Mouse (Mus musculus) C2C12 (cell line): ENCODE data around the gene Dync1i1. TPM values are rescaled to one million over a fixed set of nuclear protein-coding genes. Genes with fewer than 3 reads are reported as not detected.
"Not testable (repeated sequence)": the region's sequence is repeated elsewhere in the genome, so short reads cannot be mapped to it uniquely, and the experiment has no call there.

Experiments used
- H3K27me3 ChIP-seq: one replicate; pipeline ENCODE4 v1.6.1; 2011; ENCODE audit not compliant: control insufficient read depth, insufficient read depth, insufficient read length
- H3K36me3 ChIP-seq: one replicate; pipeline ENCODE4 v1.6.1; 2011; ENCODE audit not compliant: control insufficient read depth, insufficient read depth
- H3K4me3 ChIP-seq: one replicate; pipeline ENCODE4 v1.5.1; 2011; ENCODE audit warnings: mild to moderate bottlenecking, control low read depth; ENCODE audit not compliant: poor library complexity, insufficient read depth, severe bottlenecking
- H3K79me2 ChIP-seq: one replicate; pipeline ENCODE4 v1.6.1; 2011; ENCODE audit not compliant: control insufficient read depth, insufficient read depth
- H3K79me3 ChIP-seq: one replicate; pipeline ENCODE4 v1.6.1; 2011; ENCODE audit warnings: low read depth, control low read depth
- H3ac ChIP-seq: one replicate; pipeline ENCODE3; 2011; ENCODE audit warnings: low read depth; ENCODE audit not compliant: control insufficient read depth, insufficient read length
- CEBPB ChIP-seq: IDR thresholded peaks from one replicate; pipeline ENCODE4 v1.6.1; 2011; ENCODE audit warnings: low read depth, mild to moderate bottlenecking, control low read depth, moderate library complexity
- CTCF ChIP-seq: IDR thresholded peaks from one replicate; pipeline ENCODE4 v1.5.1; 2011; ENCODE audit not compliant: control insufficient read depth, insufficient read depth, insufficient read length
- FOSL1 ChIP-seq: IDR thresholded peaks from one replicate; pipeline ENCODE4 v1.8.0; 2011; ENCODE audit warnings: mild to moderate bottlenecking, low read length; ENCODE audit not compliant: poor library complexity, insufficient read depth, severe bottlenecking
- MAX ChIP-seq: IDR thresholded peaks from one replicate; pipeline ENCODE4 v1.6.1; 2011; ENCODE audit warnings: mild to moderate bottlenecking, control low read depth
- MYOD1 ChIP-seq: IDR thresholded peaks from one replicate; pipeline ENCODE4 v1.6.1; 2011; ENCODE audit warnings: low read depth; ENCODE audit not compliant: control insufficient read depth, insufficient read length
- MYOG ChIP-seq: IDR thresholded peaks from one replicate; pipeline ENCODE4 v1.6.1; 2011; ENCODE audit not compliant: control insufficient read depth, insufficient read length; ENCODE audit errors: extremely low read depth
- USF1 ChIP-seq: IDR thresholded peaks from one replicate; pipeline ENCODE4 v1.6.1; 2011; ENCODE audit warnings: low read depth, mild to moderate bottlenecking, control low read depth, moderate library complexity
- polyA plus RNA-seq: library from polyadenylated mRNA; unstranded; fragments of >200 nt; fragmentation: generic; extraction: Trizol; gene quantifications from one replicate; pipeline ENCODE4 v1.2.1, GENCODE M21; 2012; ENCODE audit warnings: missing spikeins

The Dync1i1 gene
- polyA plus RNA-seq, 1 experiment: 0.26 TPM

GRCm38 (mm10) chr6:5715101-5715618 is 10.3 kb upstream of the Dync1i1 start:
- Histone ChIP-seq H3K4me3 (no peak overlapping the region), H3K27me3 (no peaks in the 10 kb centered on the region), H3K79me3 (no peaks in the 10 kb centered on the region), H3K79me2 (no peaks in the 10 kb centered on the region), H3ac (no peak overlapping the region), H3K36me3 (no peaks in the 10 kb centered on the region)
- TF ChIP-seq USF1 (no peak), CEBPB (no peak), MAX (no peak), FOSL1 (no peak)

- Histone ChIP-seq H3K79me3 (no peaks in the 10 kb centered on the region), H3K27me3 (no peaks in the 10 kb centered on the region), H3ac (no peak overlapping the region), H3K79me2 (no peaks in the 10 kb centered on the region), H3K4me3 (no peak overlapping the region), H3K36me3 (no peaks in the 10 kb centered on the region)
- peak; percentile 69 for TF ChIP-seq MYOD1
- TF ChIP-seq USF1: no peak
Observed at GRCm38 (mm10) chr6:5718955-5719354, 6.5 kb upstream of the Dync1i1 start.

GRCm38 (mm10) chr6:5720716-5721115 is 4.7 kb upstream of the Dync1i1 start:
- H3K27me3 ChIP-seq, H3ac ChIP-seq, H3K4me3 ChIP-seq, H3K79me3 ChIP-seq, H3K79me2 ChIP-seq, H3K36me3 ChIP-seq: not testable (repeated sequence)

GRCm38 (mm10) chr6:5723986-5724385 is 1.5 kb upstream of the Dync1i1 start:
- Histone ChIP-seq H3K27me3 (peaks cover 4% of the 10 kb centered on the region), H3K79me2 (no peaks in the 10 kb centered on the region), H3K36me3 (no peaks in the 10 kb centered on the region), H3K4me3 (no peak overlapping the region), H3ac (no peak overlapping the region), H3K79me3 (no peaks in the 10 kb centered on the region)
- TF ChIP-seq CEBPB: no peak
- no peak for TF ChIP-seq USF1
- TF ChIP-seq FOSL1: no peak
- no peak for TF ChIP-seq MAX
- no peak for TF ChIP-seq MYOD1
- TF ChIP-seq CTCF: no peak
- TF ChIP-seq MYOG: no peak

GRCm38 (mm10) chr6:5726237-5726670 is 815 bp downstream of the Dync1i1 start:
- no peak for TF ChIP-seq USF1
- no peak for TF ChIP-seq CTCF
- no peak for TF ChIP-seq MYOG
- TF ChIP-seq MAX: no peak
- TF ChIP-seq MYOD1: no peak
- no peak for TF ChIP-seq FOSL1
- no peak for TF ChIP-seq CEBPB
- H3K27me3 ChIP-seq: peaks cover 4% of the 10 kb centered on the region
- H3K79me3 ChIP-seq: no peaks in the 10 kb centered on the region
- peak overlapping the region; percentile 6 for H3K4me3 ChIP-seq
- peak overlapping the region; percentile 22 for H3ac ChIP-seq
- no peaks in the 10 kb centered on the region for H3K36me3 ChIP-seq
- H3K79me2 ChIP-seq: no peaks in the 10 kb centered on the region

GRCm38 (mm10) chr6:5733217-5733616 is 7.8 kb downstream of the Dync1i1 start:
- Histone ChIP-seq H3K4me3 (no peak overlapping the region), H3K79me3 (no peaks in the 10 kb centered on the region), H3K79me2 (no peaks in the 10 kb centered on the region), H3K36me3 (no peaks in the 10 kb centered on the region), H3K27me3 (no peaks in the 10 kb centered on the region), H3ac (no peak overlapping the region)
- TF ChIP-seq FOSL1 (no peak), MYOD1 (no peak), CTCF (no peak), MYOG (no peak), CEBPB (no peak), USF1 (no peak), MAX (no peak)

GRCm38 (mm10) chr6:5734398-5734797 is 9.0 kb downstream of the Dync1i1 start:
- Histone ChIP-seq H3K4me3 (no peak overlapping the region), H3K36me3 (no peaks in the 10 kb centered on the region), H3ac (no peak overlapping the region), H3K79me3 (no peaks in the 10 kb centered on the region), H3K27me3 (no peaks in the 10 kb centered on the region), H3K79me2 (no peaks in the 10 kb centered on the region)
- no peak for TF ChIP-seq MAX
- TF ChIP-seq MYOD1: no peak
- TF ChIP-seq MYOG: no peak
- no peak for TF ChIP-seq USF1
- TF ChIP-seq FOSL1: no peak
- no peak for TF ChIP-seq CEBPB
- TF ChIP-seq CTCF: no peak
